Mouse (Mus musculus): ENCODE results near the gene Ucp3. TPM values are rescaled to one million over a fixed set of nuclear protein-coding genes. Genes with fewer than 3 reads are reported as not detected.

Gene Ucp3
- total RNA-seq (2022) = 100 to 1,000 TPM in 2 of 4 experiments, 10 to 100 TPM in 2; 88.7 to 109 (median 102) TPM

DNA sequence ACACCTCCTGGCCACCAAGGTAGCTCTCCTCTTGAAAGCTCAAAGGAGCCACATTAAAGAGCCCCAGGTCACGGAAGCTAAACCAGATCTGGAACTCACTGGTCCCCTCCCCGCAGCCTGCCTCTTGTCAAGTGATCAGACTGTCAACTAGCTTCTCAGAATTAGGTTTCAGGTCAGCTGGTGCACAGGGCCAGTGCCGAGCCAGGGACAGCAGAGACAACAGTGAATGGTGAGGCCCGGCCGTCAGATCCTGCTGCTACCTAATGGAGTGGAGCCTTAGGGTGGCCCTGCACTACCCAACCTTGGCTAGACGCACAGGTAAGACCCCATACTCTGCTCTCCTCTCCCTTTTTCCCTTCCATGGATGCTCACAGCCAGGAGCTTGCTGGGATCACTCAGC lies at the start of gene Ucp3:
Gene Ucp3, plus strand, starts transcription at position 214 of the 400 bp plus-strand sequence.
- DNase-seq (ENCODE audit: low spot score in 2 of 2) = peak; percentile 67 to 70

GRCm38 (mm10) chr7:100425795-100426194 lies 47.0 kb upstream of the Ucp3 start:
- no peak for DNase-seq (ENCODE audit: low spot score in 2 of 2)

DNA sequence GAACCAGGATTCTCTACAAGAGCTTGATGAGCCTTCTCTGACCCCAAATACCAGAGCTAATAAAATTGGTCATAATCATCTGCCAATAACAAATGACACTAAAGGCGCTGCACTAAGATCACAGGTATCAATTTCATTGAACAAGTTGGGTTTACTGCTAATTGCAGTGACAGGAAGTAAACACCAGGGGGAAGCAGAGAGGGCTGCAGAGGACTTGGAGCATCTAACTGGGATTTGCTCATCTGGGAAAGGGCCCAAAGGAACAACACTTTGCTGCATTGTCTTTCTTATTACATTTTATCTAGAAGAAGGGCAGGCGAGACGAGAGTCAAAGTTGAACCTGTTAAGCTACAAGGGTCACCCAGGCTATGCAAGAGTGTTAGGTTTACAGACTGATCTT lies 43.7 kb upstream of the Ucp3 start:
- peak in 1 of 2 experiments; percentile 23 for DNase-seq (ENCODE audit: low spot score in 2 of 2)

- DNase-seq (ENCODE audit: low spot score in 2 of 2) = no peak
These were observed 42.9 kb upstream of the Ucp3 start for GRCm38 (mm10) chr7:100429911-100430310.

GRCm38 (mm10) chr7:100431103-100431502 lies 41.7 kb upstream of the Ucp3 start:
- DNase-seq (ENCODE audit: low spot score in 2 of 2) = peak in 1 of 2 experiments; percentile 17

DNA sequence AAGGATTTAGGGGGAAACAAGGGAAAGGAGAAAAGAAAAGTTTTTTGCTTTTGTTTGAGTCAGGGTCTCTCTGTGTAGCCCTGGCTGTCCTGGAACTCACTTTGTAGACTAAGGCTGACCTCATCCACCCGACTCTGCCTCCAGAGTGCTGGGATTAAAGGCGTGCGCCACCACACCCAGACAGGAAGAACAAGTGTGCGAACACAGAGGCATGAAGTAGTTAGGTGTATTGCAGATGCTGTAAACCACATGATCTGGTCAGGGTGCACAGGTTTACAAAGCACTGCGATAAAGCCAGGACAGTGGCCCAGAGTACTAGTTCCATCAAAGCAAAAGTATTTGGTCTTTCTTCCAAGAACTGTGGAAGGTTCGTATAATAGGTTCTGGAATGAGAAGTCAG lies 39.5 kb upstream of the Ucp3 start:
- DNase-seq (ENCODE audit: low spot score in 2 of 2) = no peak

GRCm38 (mm10) chr7:100443728-100444127 lies 29.1 kb upstream of the Ucp3 start:
- DNase-seq (ENCODE audit: low spot score in 2 of 2) = no peak

- no peak for DNase-seq (ENCODE audit: low spot score in 2 of 2)
These were observed 26.5 kb upstream of the Ucp3 start for GRCm38 (mm10) chr7:100446271-100446670.

GRCm38 (mm10) chr7:100448530-100448929 lies 24.3 kb upstream of the Ucp3 start:
- no peak for DNase-seq (ENCODE audit: low spot score in 2 of 2)

- DNase-seq (ENCODE audit: low spot score in 2 of 2) = no peak
These were observed 23.8 kb upstream of the Ucp3 start for GRCm38 (mm10) chr7:100448985-100449384.

DNA sequence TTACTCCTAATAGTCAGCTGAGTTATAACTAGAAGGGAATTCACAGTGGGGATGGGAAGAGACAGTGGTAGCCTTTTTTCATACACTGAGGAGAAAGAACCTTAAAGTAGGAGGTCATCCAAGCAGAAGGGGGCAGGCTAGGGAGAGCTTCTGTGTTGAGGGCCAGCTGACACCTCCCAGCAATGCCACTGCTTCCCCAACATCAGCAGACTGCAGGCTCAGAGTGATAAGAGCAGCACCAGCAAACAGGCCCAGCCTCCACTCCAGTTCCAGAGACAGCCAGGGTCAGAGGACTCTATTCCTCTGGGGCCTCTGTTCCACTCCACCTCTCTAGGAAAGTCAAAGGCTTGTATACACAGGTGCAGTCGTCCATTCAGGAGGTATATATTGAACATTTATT lies 14.6 kb upstream of the Ucp3 start:
- DNase-seq (ENCODE audit: low spot score in 2 of 2) = no peak

- no peak for DNase-seq (ENCODE audit: low spot score in 2 of 2)
These were observed 12.9 kb upstream of the Ucp3 start for GRCm38 (mm10) chr7:100459862-100460261.

DNA sequence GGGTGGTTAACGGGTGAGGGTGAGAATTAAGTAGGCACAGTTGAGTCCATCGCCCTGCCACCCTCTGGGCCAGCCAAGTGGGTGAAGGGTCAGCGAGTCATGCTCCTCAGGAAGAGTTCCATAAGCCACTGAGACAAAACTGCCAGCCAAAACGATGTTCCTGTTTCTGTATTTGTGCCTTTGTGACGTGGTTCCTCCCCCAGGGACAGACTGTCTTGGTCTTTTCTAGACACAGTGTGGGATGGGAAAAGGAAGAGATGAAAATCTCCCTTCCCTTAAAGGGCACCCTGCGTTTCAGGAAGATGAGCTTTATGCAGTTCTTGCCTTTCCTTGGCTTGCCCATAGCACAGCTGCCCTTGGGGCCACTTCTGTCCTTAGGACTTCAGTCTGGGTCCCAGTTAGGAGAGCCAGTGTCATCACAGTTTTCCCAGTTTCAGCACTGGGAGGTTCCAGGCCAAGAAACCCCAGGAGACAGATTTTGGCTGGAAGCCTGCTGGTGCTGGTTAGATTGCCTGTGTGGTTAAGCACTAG lies 11.1 kb upstream of the Ucp3 start:
- DNase-seq (ENCODE audit: low spot score in 2 of 2) = peak; percentile 62 to 64

DNA sequence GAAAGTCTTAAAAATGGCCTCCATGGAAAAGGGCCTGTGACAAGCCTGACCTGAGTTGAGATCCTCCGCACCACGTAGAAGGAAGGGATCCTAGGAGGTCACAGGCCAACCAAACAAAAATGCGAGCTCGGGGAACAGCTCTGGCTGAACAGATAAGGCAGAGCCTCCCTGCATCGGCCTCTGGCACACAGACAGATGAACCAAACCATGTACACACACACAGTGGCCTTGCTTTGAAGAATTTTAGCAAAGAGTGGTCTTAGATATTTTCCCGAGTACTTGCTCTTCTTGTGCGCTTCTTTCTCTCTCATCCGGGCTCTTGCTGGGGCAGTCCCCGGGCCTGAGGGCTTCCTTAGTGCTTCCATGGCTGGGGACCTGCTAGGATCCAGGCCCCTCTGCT lies 9.6 kb upstream of the Ucp3 start:
- no peak for DNase-seq (ENCODE audit: low spot score in 2 of 2)

DNA sequence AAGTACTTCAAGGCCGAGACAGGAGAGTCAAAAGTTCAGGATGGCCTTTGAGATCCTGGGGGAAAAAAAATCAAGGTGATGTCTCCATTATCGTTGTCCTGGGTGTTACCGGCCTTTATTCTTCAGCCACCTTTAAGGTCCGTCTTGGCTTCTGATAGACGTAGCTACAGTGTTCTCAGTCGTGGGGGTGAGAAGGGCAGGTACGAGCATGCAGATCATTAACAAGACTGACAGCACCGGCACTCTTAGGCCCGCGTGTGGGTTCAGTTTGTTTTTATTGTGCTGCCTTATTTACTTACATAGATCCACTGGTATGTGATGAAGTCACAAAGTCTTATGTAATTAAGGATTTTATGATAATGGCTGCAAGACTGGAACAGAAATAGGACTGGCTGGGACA lies 9.0 kb upstream of the Ucp3 start:
- no peak for DNase-seq (ENCODE audit: low spot score in 2 of 2)

DNA sequence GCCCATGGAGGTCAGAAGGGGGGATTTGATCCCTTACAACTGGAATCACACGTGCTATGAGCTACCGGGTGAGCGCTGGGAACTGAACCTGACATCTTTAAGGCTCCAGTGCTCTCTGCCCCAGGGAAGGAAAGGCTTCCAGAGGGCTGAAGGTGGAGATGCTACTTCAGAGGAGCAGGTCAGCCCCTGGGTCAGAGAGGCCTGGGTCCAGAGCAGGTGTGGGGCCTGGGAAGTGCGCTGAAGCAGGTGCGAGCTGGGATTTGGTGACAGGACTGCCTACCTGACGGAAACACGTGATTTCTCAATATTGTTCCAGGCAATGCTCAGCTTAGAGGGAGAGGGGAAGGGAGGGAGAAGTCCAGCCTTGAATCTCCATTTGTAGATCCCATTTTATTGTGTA lies 8.5 kb upstream of the Ucp3 start:
- no peak for DNase-seq (ENCODE audit: low spot score in 2 of 2)

GRCm38 (mm10) chr7:100465248-100465647 lies 7.5 kb upstream of the Ucp3 start:
- no peak for DNase-seq (ENCODE audit: low spot score in 2 of 2)

DNA sequence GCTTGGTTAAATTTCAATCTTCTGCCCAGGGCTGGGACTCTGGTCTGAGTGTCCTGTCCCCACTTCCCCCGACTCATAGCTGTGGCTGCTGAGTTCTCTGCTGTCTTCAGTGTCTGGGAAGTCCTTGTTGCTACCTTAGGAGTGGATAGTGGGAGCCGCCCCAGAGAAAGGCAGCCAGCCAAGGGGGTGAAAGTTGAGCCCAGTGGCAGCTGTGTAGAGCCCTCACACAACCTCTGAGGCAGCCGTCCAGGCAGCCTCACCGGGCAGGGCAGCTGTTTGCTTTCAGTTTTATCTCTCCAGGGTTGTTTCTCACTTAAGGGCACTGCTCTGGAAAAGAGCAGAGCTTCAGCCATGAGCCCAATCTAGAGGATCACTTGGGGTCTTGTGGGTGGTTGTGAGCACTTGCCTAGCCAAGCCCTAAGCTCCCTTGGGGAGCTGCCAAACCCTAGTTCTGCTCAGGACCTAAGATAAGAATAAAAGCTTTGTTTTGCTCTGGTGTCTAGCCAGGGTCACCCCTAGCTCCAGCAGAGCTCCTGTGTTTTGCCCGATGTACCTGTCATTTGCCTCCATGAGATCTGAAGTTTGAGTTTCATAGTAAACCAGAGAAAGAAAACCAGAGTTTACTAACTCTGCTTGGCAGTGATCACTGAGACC lies 7.0 kb upstream of the Ucp3 start:
- peak; percentile 86 to 91 for DNase-seq (ENCODE audit: low spot score in 2 of 2)

DNA sequence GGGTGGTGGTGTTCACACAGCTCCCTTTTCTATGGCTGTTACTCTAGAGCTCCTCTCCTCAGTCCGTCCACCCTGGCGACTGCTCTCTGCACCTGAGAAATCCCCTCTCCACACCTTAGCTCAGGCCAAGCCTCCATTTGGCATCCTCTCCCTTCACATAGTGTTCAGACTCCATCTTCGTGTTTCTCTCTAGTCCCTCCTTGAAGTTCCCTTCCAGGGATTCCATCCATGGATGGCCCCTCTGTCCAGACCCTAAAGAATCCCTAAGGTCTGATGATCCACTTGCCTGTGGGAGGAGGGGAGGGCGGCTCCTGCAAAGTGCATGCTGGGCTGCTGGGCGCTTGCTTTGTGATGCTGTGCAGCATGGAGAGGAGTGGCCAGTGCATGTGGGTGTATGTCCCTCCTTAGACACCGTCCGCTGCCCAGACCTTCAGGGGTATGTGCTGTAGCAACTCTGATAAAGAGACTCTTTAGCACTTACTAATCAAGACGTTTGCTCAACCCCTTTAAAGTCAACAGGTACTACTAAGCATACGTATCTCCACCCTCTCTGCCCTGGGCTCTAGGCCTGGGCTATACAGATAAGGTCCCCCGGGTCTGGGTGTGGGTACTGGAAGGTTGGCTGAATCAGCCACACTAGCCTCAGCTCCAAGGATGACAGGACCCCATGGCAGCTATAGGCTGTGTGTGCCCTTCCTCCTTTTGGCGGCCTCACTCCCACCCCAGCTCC lies 5.8 kb upstream of the Ucp3 start:
- no peak for DNase-seq (ENCODE audit: low spot score in 2 of 2)

DNA sequence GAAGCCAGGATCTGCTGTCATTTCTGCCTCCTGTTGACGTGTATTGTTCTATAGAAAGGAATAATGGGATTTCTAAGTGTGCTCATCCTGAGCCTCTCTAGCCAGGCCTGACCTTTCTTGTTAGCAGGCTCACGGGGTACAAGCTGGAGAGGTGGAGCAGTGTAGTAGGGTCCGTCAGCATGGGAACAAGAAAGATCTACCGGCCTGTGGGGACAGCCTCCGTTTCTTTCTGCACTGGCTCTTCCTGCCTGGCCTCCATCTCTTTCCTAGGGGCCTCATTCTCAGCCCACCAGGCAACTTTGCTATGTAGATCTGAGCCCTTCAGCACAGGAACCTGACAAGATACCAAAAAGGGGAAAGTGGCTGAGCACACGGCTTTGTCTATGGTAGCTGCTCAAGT lies 4.0 kb upstream of the Ucp3 start:
- DNase-seq (ENCODE audit: low spot score in 2 of 2) = no peak

DNA sequence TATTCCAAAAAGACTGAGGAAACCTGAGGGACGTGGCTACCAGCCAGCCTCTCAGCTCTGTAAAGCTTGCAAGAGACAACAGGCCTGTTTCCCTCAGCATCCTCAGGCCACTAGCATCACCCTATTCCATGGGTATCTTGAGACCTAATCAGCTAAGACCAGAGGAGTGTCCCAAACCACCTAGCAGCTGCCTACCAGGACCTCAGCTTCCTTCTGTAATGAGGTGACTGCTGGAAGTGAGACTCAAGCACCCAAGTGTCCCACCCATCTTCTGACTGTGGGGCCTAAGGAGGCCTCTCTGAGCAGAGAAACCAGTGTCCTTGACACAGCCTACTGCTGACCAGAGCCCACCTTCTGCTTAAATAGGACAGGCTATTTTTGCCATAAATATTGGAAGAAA lies 3.3 kb upstream of the Ucp3 start:
- no peak for DNase-seq (ENCODE audit: low spot score in 2 of 2)

GRCm38 (mm10) chr7:100470796-100471406 lies 1.9 kb upstream of the Ucp3 start:
- no peak for DNase-seq (ENCODE audit: low spot score in 2 of 2)

Measured in gastrocnemius, adult 8-10 months (tissue).